Mouse (Mus musculus) G1E (cell line): ENCODE data around the gene Cc2d2a.

ENCODE experiments used
- CTCF ChIP-seq: IDR thresholded peaks from 2 replicates; pipeline ENCODE4 v1.5.1; 2012; ENCODE audit warnings: low read depth, low read length, inconsistent platforms, mixed read lengths
- POLR2AphosphoS5 ChIP-seq: IDR thresholded peaks from 2 replicates; pipeline ENCODE4 v1.6.1; 2012; ENCODE audit warnings: low read depth, low read length, inconsistent platforms; ENCODE audit not compliant: insufficient replicate concordance
- TAL1 ChIP-seq: conservative IDR thresholded peaks from 2 replicates; pipeline ENCODE4 v1.6.1; 2012; ENCODE audit warnings: low read depth, low read length, inconsistent platforms, mixed read lengths

- TF ChIP-seq TAL1 (no peak), CTCF (no peak), POLR2AphosphoS5 (no peak)
Measured at GRCm38 (mm10) chr5:43697133-43697532, 35.0 kb downstream of the Cc2d2a start.
